Mouse (Mus musculus) kidney, postnatal 0 days (tissue): Measurements from ENCODE around the gene Ptpn22. TPM values are rescaled to one million over a fixed set of nuclear protein-coding genes. Genes with fewer than 3 reads are reported as not detected.
A peak's percentile ranks its signal among the peaks of the same experiment; 100 is the strongest.

ENCODE experiments used
- ATAC-seq: fragments of 200-750 bp; cut with Nextera tagmentation; replicated peaks from 2 replicates; pipeline ENCODE4 v1.8.0; 2017; ENCODE audit warnings: low read depth, moderate number of reproducible peaks, moderate TSS enrichment, moderate library complexity; ENCODE audit not compliant: low FRiP score
- DNase-seq: peaks from one replicate; pipeline ENCODE4 v3.0.0-alpha.2; 2016; ENCODE audit warnings: low spot score
- H3K27ac ChIP-seq: fragments of 300-500 bp; sonication (generic); 2 replicates; pipeline ENCODE4 v1.5.1; 2014; ENCODE audit warnings: mild to moderate bottlenecking
- H3K27me3 ChIP-seq: fragments of 300-500 bp; sonication (generic); 2 replicates; pipeline ENCODE4 v1.6.1; 2014; ENCODE audit warnings: low read length, mixed read lengths; ENCODE audit not compliant: insufficient read depth
- H3K36me3 ChIP-seq: fragments of 300-500 bp; sonication (generic); 2 replicates; pipeline ENCODE4 v1.6.1; 2014; ENCODE audit warnings: low read length, mixed read lengths; ENCODE audit not compliant: insufficient read depth
- H3K4me1 ChIP-seq: fragments of 300-500 bp; sonication (generic); replicated peaks from 2 replicates; pipeline ENCODE4 v1.6.1; 2014; ENCODE audit warnings: antibody characterized with exemption, low read length, mixed read lengths; ENCODE audit not compliant: insufficient read depth
- H3K4me2 ChIP-seq: fragments of 300-500 bp; sonication (generic); 2 replicates; pipeline ENCODE4 v1.6.1; 2014; ENCODE audit warnings: mild to moderate bottlenecking, low read length, moderate library complexity, mixed read lengths
- H3K4me3 ChIP-seq: fragments of 300-500 bp; sonication (generic); replicated peaks from 2 replicates; pipeline ENCODE4 v1.5.1; 2014; ENCODE audit warnings: low read depth, low read length
- H3K9ac ChIP-seq: fragments of 300-500 bp; sonication (generic); 2 replicates; pipeline ENCODE4 v1.6.1; 2014; ENCODE audit warnings: low read depth, low read length
- H3K9me3 ChIP-seq: fragments of 300-500 bp; sonication (generic); replicated peaks from 2 replicates; pipeline ENCODE4 v1.6.1; 2016; ENCODE audit warnings: low read length, inconsistent platforms, mixed read lengths
- CTCF ChIP-seq: IDR thresholded peaks from 2 replicates; pipeline ENCODE4 v1.5.1; 2016; ENCODE audit warnings: antibody characterized with exemption, low read depth, mild to moderate bottlenecking, moderate library complexity
- WGBS: fragments of 180-500 bp; shearing (Covaris S2); extraction: QIAGEN DNeasy Blood & Tissue Kit; methylation state at CpG from one replicate; pipeline ENCODE4 v1.1.7; 2014; 5-methylcytosine and 5-hydroxymethylcytosine counted together
- polyA plus RNA-seq: library from polyadenylated mRNA; unstranded; fragments of >200 nt; fragmentation: Nextera tagmentation; extraction: Ambion mirVana; gene quantifications from 2 replicates; pipeline ENCODE4 v1.2.1, GENCODE M21; 2015

The Ptpn22 gene
- polyA plus RNA-seq, 1 experiment from 2014 or later = 0.57 TPM

DNA sequence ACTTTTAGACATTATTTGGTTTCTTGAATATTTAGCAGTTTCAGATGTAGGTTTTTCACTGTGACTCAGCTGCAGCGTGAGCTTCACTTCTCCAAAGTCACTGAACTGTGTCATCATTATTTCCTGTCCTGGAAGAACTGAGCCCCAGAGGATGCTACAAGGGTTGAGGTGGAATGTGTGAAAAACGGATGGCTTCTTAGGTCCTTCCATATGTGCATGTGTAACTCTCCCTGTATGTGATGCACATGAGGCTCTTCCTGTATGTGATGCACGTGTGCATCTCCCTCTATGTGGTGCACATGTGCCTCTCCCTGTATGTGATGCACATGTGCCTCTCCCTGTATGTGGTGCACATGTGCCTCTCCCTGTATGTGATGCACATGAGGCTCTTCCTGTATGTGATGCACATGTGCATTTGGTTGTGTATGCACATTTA lies 13.1 kb downstream of the Ptpn22 start:
- no peak overlapping the region for H3K4me3 ChIP-seq
- DNase-seq = no peak
- H3K27me3 ChIP-seq = no peaks in the 10 kb centered on the region
- no peak overlapping the region for H3K4me2 ChIP-seq
- no peak for TF ChIP-seq CTCF
- H3K27ac ChIP-seq = no peak overlapping the region
- H3K9ac ChIP-seq = no peak overlapping the region
- H3K36me3 ChIP-seq = no peaks in the 10 kb centered on the region
- 41% methylated on average over 3 of the region's 3 CpGs for WGBS
- no peak for ATAC-seq
- no peaks in the 10 kb centered on the region for H3K4me1 ChIP-seq
- no peaks in the 10 kb centered on the region for H3K9me3 ChIP-seq

DNA sequence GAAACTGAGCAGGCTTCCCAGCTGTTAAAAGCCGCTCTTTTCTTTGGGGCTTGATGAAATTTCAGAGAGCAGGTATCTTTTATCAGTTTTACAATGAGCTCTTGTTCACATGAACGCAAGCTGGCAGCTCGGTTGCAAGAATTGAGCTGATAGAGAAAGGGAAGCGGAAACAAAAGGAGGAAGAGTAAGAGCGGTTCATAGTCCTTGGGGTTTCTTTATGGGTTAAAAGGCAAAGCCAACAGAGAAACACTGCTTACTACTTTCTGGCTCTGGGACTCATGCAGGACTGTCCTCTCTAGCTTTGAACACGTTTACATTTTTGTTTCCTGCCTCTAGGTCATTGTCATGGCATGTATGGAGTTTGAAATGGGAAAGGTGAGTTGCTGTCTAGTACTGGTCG lies 14.7 kb downstream of the Ptpn22 start:
- ATAC-seq = no peak
- H3K9me3 ChIP-seq = no peaks in the 10 kb centered on the region
- no peak for TF ChIP-seq CTCF
- H3K27me3 ChIP-seq = no peaks in the 10 kb centered on the region
- H3K4me1 ChIP-seq = no peaks in the 10 kb centered on the region
- no peak overlapping the region for H3K4me3 ChIP-seq
- no peak overlapping the region for H3K27ac ChIP-seq
- no peaks in the 10 kb centered on the region for H3K36me3 ChIP-seq
- no peak overlapping the region for H3K9ac ChIP-seq
- WGBS = 72% methylated on average over 7 of the region's 7 CpGs
- no peak for DNase-seq
- no peak overlapping the region for H3K4me2 ChIP-seq

DNA sequence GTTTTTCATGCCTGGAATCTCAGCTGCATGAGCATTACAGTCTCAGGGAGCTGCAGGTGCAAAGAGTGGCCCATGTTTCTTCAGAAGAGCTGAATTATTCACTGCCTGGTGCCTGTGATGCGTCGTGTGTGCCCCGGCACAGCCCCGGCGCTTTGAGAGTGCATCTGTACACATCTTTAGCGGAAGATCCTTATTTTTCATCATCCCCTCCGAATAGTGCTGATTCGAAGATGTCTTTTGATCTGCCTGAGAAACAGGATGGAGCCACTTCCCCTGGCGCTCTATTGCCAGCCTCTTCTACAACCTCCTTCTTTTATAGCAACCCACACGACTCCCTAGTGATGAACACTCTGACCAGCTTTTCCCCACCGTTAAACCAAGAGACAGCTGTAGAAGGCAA lies 26.4 kb downstream of the Ptpn22 start:
- Histone ChIP-seq H3K4me2 (no peak overlapping the region), H3K27ac (no peak overlapping the region), H3K9ac (no peak overlapping the region), H3K27me3 (no peaks in the 10 kb centered on the region), H3K4me1 (no peaks in the 10 kb centered on the region), H3K4me3 (no peak overlapping the region), H3K9me3 (no peaks in the 10 kb centered on the region), H3K36me3 (no peaks in the 10 kb centered on the region)
- ATAC-seq = no peak
- WGBS = 60% methylated on average over 11 of the region's 11 CpGs
- no peak for DNase-seq
- no peak for TF ChIP-seq CTCF

DNA sequence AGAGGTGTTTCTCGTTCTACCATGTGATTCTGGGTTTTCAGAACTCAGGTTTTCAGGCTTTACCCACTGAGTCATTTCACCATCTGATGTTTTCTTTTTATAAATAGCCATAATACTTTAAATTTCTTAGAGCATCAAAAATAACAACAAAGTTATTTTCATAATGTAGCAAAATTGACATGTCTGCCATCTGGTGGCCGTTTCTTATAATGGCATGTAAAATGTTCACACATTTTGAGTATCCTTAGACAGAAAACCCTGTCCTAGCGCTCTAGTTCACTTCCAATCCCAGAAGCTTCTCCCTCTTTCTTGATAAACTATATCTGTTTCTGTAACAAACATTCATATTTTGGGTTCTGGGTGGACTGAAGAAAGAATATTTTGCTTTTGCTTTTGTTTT lies 28.0 kb downstream of the Ptpn22 start:
- Histone ChIP-seq H3K9ac (no peak overlapping the region), H3K9me3 (no peaks in the 10 kb centered on the region), H3K27me3 (no peaks in the 10 kb centered on the region), H3K36me3 (no peaks in the 10 kb centered on the region), H3K4me3 (no peak overlapping the region), H3K4me2 (no peak overlapping the region), H3K27ac (no peak overlapping the region), H3K4me1 (no peaks in the 10 kb centered on the region)
- peak; percentile 82 for TF ChIP-seq CTCF
- peak; percentile 78 for DNase-seq
- 27% methylated on average over 3 of the region's 3 CpGs for WGBS
- ATAC-seq = no peak

DNA sequence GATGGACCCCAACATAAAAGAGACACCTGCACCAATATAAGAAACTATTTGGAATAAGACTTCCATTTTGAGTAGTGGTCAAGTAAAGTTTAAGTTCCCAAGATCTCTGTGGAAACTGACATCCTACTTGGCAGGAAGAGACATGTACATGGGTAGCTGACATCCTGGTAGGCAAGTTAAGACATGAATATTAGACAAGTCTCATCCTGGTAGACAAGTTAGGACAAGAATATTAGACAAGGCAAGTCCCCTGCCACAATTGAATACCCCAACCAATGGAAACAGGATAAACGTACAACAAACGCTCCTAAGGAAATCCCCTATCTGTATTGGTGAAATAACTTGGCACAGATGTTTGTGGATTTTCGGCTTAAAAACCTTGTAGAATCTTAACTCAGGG lies 33.8 kb downstream of the Ptpn22 start:
- H3K9ac ChIP-seq = no peak overlapping the region
- no peak overlapping the region for H3K27ac ChIP-seq
- no peak for DNase-seq
- no peak overlapping the region for H3K4me3 ChIP-seq
- no peaks in the 10 kb centered on the region for H3K27me3 ChIP-seq
- no peak overlapping the region for H3K4me2 ChIP-seq
- no peaks in the 10 kb centered on the region for H3K9me3 ChIP-seq
- no peak for ATAC-seq
- H3K4me1 ChIP-seq = no peaks in the 10 kb centered on the region
- WGBS = 90% methylated on average over 3 of the region's 3 CpGs
- H3K36me3 ChIP-seq = no peaks in the 10 kb centered on the region
- no peak for TF ChIP-seq CTCF

DNA sequence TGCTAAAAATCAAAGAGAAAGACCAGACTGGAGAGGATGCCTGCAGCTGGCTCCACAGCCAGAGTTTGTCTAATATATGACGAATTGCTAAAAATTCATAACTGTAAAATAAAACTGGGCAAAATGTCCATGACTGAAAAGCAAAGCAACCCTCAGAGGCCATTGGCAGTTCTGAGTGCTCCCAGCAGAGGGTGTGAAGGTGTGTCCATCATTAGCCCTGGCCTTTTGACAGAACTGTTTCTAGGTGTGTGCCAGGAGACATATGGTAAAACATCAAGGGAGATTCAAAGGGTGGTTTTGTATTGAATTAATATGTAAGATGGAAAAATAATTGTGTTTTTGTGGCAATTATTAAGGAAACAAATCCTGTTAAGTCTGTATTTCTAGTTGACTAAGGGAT lies 45.1 kb downstream of the Ptpn22 start:
- DNase-seq = peak; percentile 40

DNA sequence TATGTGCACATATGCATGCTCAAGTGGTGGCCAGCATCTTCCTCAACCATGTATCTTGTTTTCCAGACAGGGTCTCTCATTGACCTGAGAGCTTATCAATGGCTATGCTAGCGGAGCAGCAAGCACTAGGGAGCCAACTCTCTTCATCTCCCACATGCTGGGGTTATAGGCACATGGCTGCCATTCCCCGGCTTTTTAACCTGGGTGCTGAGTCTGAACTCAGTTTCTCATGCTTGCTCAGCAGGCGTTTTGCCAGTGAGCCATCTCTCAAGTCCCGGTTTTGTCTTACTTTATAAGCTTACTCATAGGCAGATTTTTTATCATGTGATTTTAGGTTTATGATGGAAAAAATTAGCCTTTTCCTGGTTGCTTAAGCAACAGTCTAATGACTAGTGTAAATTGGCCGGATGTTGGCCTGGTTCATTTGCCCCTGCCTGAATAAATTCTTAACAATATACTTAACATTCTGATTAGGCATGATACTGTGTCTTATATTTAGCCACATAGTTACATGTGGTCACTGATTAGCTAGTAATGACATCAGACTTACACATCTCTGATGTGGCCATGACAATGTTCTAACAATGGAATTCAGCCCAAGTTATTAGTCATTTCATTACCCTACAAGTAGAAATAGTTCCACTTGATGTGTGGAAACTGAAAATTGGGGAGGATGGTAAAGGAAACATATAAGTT lies 47.9 kb downstream of the Ptpn22 start:
- TF ChIP-seq CTCF = no peak
- DNase-seq (no peak), ATAC-seq (no peak)
- Histone ChIP-seq H3K4me1 (no peaks in the 10 kb centered on the region), H3K9ac (no peak overlapping the region), H3K27ac (no peak overlapping the region), H3K9me3 (no peaks in the 10 kb centered on the region), H3K36me3 (no peaks in the 10 kb centered on the region), H3K4me3 (no peak overlapping the region), H3K4me2 (no peak overlapping the region), H3K27me3 (no peaks in the 10 kb centered on the region)
- WGBS = 83% methylated on average over 5 of the region's 5 CpGs

More for the DNA sequence above, 45.1 kb downstream of the Ptpn22 start:
- no peak overlapping the region for H3K4me2 ChIP-seq
- no peaks in the 10 kb centered on the region for H3K36me3 ChIP-seq
- H3K9ac ChIP-seq = no peak overlapping the region
- H3K9me3 ChIP-seq = no peaks in the 10 kb centered on the region
- WGBS = 90% methylated on average over 1 of the region's 1 CpGs
- no peak for ATAC-seq
- peak; percentile 57 for TF ChIP-seq CTCF
- H3K4me1 ChIP-seq = no peaks in the 10 kb centered on the region
- no peak overlapping the region for H3K4me3 ChIP-seq
- H3K27me3 ChIP-seq = no peaks in the 10 kb centered on the region
- no peak overlapping the region for H3K27ac ChIP-seq
